In the genomic region with DNA sequence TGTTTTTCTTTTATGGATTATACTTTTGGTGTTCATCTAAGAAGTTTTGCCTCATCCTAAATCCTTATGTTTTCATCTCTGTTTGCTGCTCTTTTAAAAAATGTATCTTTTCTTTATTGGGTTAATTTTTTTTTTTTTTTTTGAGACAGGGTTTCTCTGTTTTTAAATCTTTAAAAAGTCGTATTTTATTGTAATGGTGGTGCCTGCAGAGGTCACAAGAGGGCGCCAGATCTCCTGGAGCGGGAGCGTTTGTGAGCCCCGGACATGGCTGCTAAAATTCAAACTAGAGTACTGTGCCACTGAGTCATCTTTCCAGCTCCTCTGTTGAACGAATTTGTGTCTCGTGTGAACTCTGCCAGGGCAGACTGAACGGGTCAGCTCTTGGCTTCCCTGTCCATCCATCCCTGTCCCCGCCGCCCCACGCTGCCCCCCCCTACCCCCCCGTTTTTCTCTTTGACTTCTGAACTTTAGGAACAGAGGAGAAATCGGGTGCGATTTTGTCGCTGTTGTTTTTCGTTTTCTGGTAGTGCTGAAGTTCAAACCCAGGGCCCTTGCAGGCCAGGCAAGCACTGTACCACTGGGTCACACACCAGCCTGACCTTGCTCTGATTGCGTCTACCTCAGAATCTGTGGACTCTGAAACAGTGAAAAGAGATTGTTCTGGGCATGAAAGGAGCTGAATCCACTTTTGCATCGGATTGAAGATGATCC, we compare ENCODE assay signal across 7 mouse cellular contexts. TPM values are rescaled to one million over a fixed set of nuclear protein-coding genes. Genes with fewer than 3 reads are reported as not detected.
DNase-seq lines count a peak whose midpoint lies in the region; ATAC-seq lines count a peak whose summit lies in the region.

No protein-coding gene starts in this region.

- H3K9ac ChIP-seq in forebrain, embryonic 16.5 days (replicated peaks; ENCODE audit: low read depth, low read length) = no peak overlapping the region
- 0 out of 2 replicates have a peak overlapping the region, but pooled peaks have one; percentile 45 for H3K9ac ChIP-seq in hindbrain, embryonic 12.5 days

- H3K4me2 ChIP-seq in forebrain, embryonic 16.5 days (ENCODE audit: low read length) = peak overlapping the region; percentile 42
- peak overlapping the region; percentile 51 for H3K4me2 ChIP-seq in hindbrain, embryonic 12.5 days (replicated peaks)

- no peaks in the 10 kb centered on the region for H3K9me3 ChIP-seq in forebrain, embryonic 16.5 days (ENCODE audit: control insufficient read depth, low read length)
- H3K9me3 ChIP-seq in hindbrain, embryonic 12.5 days (replicated peaks) = no peaks in the 10 kb centered on the region

- DNase-seq in Muller cell, postnatal 12 days (ENCODE audit: inconsistent ontology term) = peak; percentile 45
- DNase-seq in cerebellum, adult 11-12 months = peak; percentile 6
- DNase-seq in layer of hippocampus, postnatal 36 days = peak; percentile 45 to 46
- DNase-seq in lung, postnatal 4 days = peak; percentile 54 to 79
- DNase-seq in retina, postnatal 7 days (ENCODE audit: low read depth, low spot score) = peak; percentile 21

- H3K4me1 ChIP-seq in forebrain, embryonic 16.5 days (replicated peaks; ENCODE audit: control insufficient read depth, insufficient read depth, low read length) = no peaks in the 10 kb centered on the region
- H3K4me1 ChIP-seq in hindbrain, embryonic 12.5 days = peaks cover 3% of the 10 kb centered on the region; the same call in 1 of the 2 replicates

- no peaks in the 10 kb centered on the region for H3K36me3 ChIP-seq in forebrain, embryonic 16.5 days (ENCODE audit: control insufficient read depth, insufficient read depth)
- no peaks in the 10 kb centered on the region for H3K36me3 ChIP-seq in hindbrain, embryonic 12.5 days

- 0 out of 2 replicates have a peak, but pooled peaks have one; percentile 54 for ATAC-seq in forebrain, embryonic 16.5 days
- no peak for ATAC-seq in hindbrain, embryonic 12.5 days (ENCODE audit: low FRiP score)

- H3K27me3 ChIP-seq in forebrain, embryonic 16.5 days (replicated peaks; ENCODE audit: control insufficient read depth, insufficient read depth, low read length) = no peaks in the 10 kb centered on the region
- H3K27me3 ChIP-seq in hindbrain, embryonic 12.5 days = peaks cover 13% of the 10 kb centered on the region; the same call in 1 of the 2 replicates

- H3K4me3 ChIP-seq in forebrain, embryonic 16.5 days (replicated peaks; ENCODE audit: low read length) = peak overlapping the region; percentile 26
- peak overlapping the region; percentile 29 for H3K4me3 ChIP-seq in hindbrain, embryonic 12.5 days

- H3K27ac ChIP-seq in forebrain, embryonic 16.5 days (ENCODE audit: low read length) = no peak overlapping the region
- no peak overlapping the region for H3K27ac ChIP-seq in hindbrain, embryonic 12.5 days

- WGBS in forebrain, embryonic 16.5 days = 16% methylated on average over 18 of the region's 18 CpGs
- WGBS in hindbrain, embryonic 12.5 days = 12% methylated on average over 18 of the region's 18 CpGs

RNA-seq across cellular contexts. Expression of a gene that starts 3.3 kb away (rescaled TPM):
- 0.39 and 0.61 TPM in 2 replicates for polyA plus RNA-seq in forebrain, embryonic 16.5 days (2015; fragmentation: Nextera tagmentation; extraction: Ambion mirVana)
- polyA plus RNA-seq in hindbrain, embryonic 12.5 days (2016; fragmentation: Nextera tagmentation; extraction: Ambion mirVana) = 0.31 and 0.65 TPM in 2 replicates
- total RNA-seq in layer of hippocampus, postnatal 36 days (2021) = 1 to 10 TPM; 1.8 to 3.1 TPM

RNA-seq across cellular contexts. Expression of a gene that starts 34.0 kb away (rescaled TPM):
- polyA plus RNA-seq in forebrain, embryonic 16.5 days (2015; fragmentation: Nextera tagmentation; extraction: Ambion mirVana) = 59.1 and 61.8 TPM in 2 replicates
- 63.6 and 67.7 TPM in 2 replicates for polyA plus RNA-seq in hindbrain, embryonic 12.5 days (2016; fragmentation: Nextera tagmentation; extraction: Ambion mirVana)
- 10 to 100 TPM; 33.1 to 35.8 TPM for total RNA-seq in layer of hippocampus, postnatal 36 days (2021)

RNA-seq across cellular contexts. Expression of a gene that starts 53.0 kb away (rescaled TPM):
- polyA plus RNA-seq in forebrain, embryonic 16.5 days (2015; fragmentation: Nextera tagmentation; extraction: Ambion mirVana) = not detected in 2 replicates
- not detected in 2 replicates for polyA plus RNA-seq in hindbrain, embryonic 12.5 days (2016; fragmentation: Nextera tagmentation; extraction: Ambion mirVana)
- total RNA-seq in layer of hippocampus, postnatal 36 days (2021) = not detected

Comparison
In these comparisons a context has a peak if more than half of its experiments do, and no peak if none do; other contexts are left out.
1. DNase-seq: peak in every context shown above with its lines; median percentile 66 in lung, postnatal 4 days; 46 in layer of hippocampus, postnatal 36 days; 45 in Muller cell, postnatal 12 days; 21 in retina, postnatal 7 days; 6 in cerebellum, adult 11-12 months.